Mouse (Mus musculus): Measurements from ENCODE around the gene Cgn. TPM values are rescaled to one million over a fixed set of nuclear protein-coding genes. Genes with fewer than 3 reads are reported as not detected.

Cgn gene
- polyA plus RNA-seq (2014; fragmentation: Nextera tagmentation; extraction: Ambion mirVana) = 5.6 and 5.7 TPM in 2 replicates

DNA sequence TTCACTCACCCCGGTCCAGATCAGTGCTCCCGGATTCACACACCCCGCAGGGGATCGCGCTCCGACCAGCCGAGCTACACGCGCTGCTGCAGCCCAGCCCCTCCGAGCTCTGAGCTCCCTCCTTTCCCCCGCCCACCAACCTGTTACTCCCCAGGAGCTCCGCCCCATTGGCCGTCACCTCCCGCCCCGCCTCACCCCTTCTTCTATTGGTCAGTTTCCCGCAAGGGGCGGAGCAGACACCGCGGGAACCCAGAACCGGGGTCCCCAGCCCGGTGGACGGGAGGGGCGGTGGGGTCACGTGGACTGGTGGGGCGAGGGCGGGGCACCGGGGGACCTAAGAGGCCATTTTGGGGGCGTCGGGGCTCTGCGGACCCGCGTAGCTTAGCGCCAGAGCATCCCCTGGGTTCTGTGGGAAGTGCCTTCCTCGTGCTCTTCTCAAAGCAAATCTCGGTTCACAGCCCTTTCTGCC lies at the start of gene Cgn:
Cgn (minus strand) TSS at position 126 of the 469 bp plus-strand sequence.
- Histone ChIP-seq H3K4me2 (ENCODE audit: low read depth, low read length, severe bottlenecking) (peak within 1 kb of the TSS; percentile 94), H3K36me3 (ENCODE audit: control insufficient read depth, insufficient read depth, low read length) (no peaks in the 10 kb centered on the region), H3K9me3 (ENCODE audit: control insufficient read depth, low read length) (no peaks in the 10 kb centered on the region), H3K4me3 (ENCODE audit: low read depth, low read length) (peak within 1 kb of the TSS; percentile 53), H3K9ac (ENCODE audit: low read length) (peak within 1 kb of the TSS; percentile 76), H3K27ac (ENCODE audit: low read depth, low read length) (no peak within 1 kb of the TSS), H3K27me3 (ENCODE audit: control insufficient read depth, insufficient read depth, low read length) (no peaks in the 10 kb centered on the region), H3K4me1 (replicated peaks; ENCODE audit: control insufficient read depth, insufficient read depth, low read length) (no peaks in the 10 kb centered on the region; the same call in 1 of the 2 replicates)
- ATAC-seq (replicated peaks; ENCODE audit: low FRiP score) (peak; percentile 95), DNase-seq (ENCODE audit: low spot score) (peak; percentile 99)
- WGBS = 0% methylated on average over 35 of the region's 35 CpGs

DNA sequence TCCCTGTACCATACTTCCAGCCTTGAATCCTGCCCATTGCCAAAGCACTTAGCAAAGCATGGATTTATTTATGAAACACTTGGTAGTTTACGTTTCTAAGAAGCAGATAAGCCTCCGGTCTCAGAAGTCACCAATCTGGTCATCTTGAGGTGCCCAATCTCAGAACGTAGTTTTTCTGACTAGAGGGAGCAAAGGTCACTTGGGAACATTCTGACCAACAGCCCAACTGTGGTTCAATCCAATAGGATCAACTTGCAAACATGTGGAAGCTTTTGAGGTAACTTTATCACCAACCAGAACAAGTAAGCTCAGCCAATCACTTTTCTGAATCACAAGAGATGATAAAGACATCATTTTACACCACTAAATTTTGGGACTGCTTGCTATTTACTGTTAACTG lies 49.1 kb upstream of the Cgn start:
- ATAC-seq (replicated peaks; ENCODE audit: low FRiP score) (no peak), DNase-seq (ENCODE audit: low spot score) (no peak)
- no peaks in the 10 kb centered on the region for H3K9me3 ChIP-seq (ENCODE audit: control insufficient read depth, low read length)
- H3K36me3 ChIP-seq (ENCODE audit: control insufficient read depth, insufficient read depth, low read length) = no peaks in the 10 kb centered on the region
- H3K4me2 ChIP-seq (ENCODE audit: low read depth, low read length, severe bottlenecking) = no peak overlapping the region
- no peak overlapping the region for H3K27ac ChIP-seq (ENCODE audit: low read depth, low read length)
- H3K4me3 ChIP-seq (ENCODE audit: low read depth, low read length) = no peak overlapping the region
- H3K9ac ChIP-seq (ENCODE audit: low read length) = no peak overlapping the region
- H3K4me1 ChIP-seq (replicated peaks; ENCODE audit: control insufficient read depth, insufficient read depth, low read length) = peaks cover 2% of the 10 kb centered on the region; the same call in 1 of the 2 replicates
- no peaks in the 10 kb centered on the region for H3K27me3 ChIP-seq (ENCODE audit: control insufficient read depth, insufficient read depth, low read length)
- WGBS = 84% methylated on average over 3 of the region's 3 CpGs

DNA sequence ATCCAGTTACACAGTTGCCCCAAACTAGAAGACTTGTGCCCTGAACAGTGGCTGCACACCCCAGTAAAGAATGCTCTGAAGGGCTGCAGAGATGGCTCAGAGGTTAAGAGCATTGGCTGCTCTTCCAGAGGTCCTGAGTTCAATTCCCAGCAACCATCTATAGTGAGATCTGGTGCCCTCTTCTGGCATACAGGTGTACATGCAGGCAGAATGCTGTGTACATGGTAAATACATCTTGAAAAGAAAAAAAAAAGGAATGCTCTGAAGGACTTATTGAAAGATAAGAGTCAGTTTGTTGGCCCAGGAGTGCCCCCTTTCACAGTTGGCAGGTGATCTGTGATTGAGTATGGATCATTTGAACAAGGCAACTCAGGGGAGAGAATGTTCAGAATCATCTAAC lies 47.1 kb upstream of the Cgn start:
- Histone ChIP-seq H3K27ac (ENCODE audit: low read depth, low read length) (no peak overlapping the region), H3K9ac (ENCODE audit: low read length) (no peak overlapping the region), H3K36me3 (ENCODE audit: control insufficient read depth, insufficient read depth, low read length) (no peaks in the 10 kb centered on the region), H3K4me2 (ENCODE audit: low read depth, low read length, severe bottlenecking) (no peak overlapping the region), H3K4me1 (replicated peaks; ENCODE audit: control insufficient read depth, insufficient read depth, low read length) (no peaks in the 10 kb centered on the region), H3K27me3 (ENCODE audit: control insufficient read depth, insufficient read depth, low read length) (no peaks in the 10 kb centered on the region), H3K9me3 (ENCODE audit: control insufficient read depth, low read length) (no peaks in the 10 kb centered on the region), H3K4me3 (ENCODE audit: low read depth, low read length) (no peak overlapping the region)
- ATAC-seq (replicated peaks; ENCODE audit: low FRiP score) (no peak), DNase-seq (ENCODE audit: low spot score) (no peak)

DNA sequence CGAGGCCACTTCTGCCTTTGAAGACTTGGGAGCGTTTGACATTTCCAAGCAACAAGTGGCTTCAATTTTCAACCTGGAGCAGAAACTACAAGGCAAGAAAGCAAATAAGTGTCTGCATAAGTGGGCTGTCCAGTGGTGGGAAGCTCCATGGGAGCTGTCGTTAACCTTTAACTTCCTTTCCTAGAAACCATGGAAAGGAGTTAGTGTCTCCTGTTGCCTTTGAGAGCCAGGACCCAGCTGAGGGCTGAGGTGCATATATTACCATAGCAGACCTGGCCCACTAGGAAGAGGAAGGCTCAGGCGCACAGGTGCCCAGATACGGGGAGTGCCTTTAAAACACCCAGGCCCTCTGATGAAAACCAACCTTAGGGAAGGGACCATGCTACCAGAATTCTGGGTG lies 46.4 kb upstream of the Cgn start:
- no peak overlapping the region for H3K9ac ChIP-seq (ENCODE audit: low read length)
- WGBS = 76% methylated on average over 5 of the region's 5 CpGs
- H3K4me2 ChIP-seq (ENCODE audit: low read depth, low read length, severe bottlenecking) = no peak overlapping the region
- H3K4me3 ChIP-seq (ENCODE audit: low read depth, low read length) = no peak overlapping the region
- DNase-seq (ENCODE audit: low spot score) (no peak), ATAC-seq (replicated peaks; ENCODE audit: low FRiP score) (no peak)
- no peaks in the 10 kb centered on the region for H3K4me1 ChIP-seq (replicated peaks; ENCODE audit: control insufficient read depth, insufficient read depth, low read length)
- H3K36me3 ChIP-seq (ENCODE audit: control insufficient read depth, insufficient read depth, low read length) = no peaks in the 10 kb centered on the region
- H3K9me3 ChIP-seq (ENCODE audit: control insufficient read depth, low read length) = no peaks in the 10 kb centered on the region
- H3K27me3 ChIP-seq (ENCODE audit: control insufficient read depth, insufficient read depth, low read length) = no peaks in the 10 kb centered on the region
- no peak overlapping the region for H3K27ac ChIP-seq (ENCODE audit: low read depth, low read length)

DNA sequence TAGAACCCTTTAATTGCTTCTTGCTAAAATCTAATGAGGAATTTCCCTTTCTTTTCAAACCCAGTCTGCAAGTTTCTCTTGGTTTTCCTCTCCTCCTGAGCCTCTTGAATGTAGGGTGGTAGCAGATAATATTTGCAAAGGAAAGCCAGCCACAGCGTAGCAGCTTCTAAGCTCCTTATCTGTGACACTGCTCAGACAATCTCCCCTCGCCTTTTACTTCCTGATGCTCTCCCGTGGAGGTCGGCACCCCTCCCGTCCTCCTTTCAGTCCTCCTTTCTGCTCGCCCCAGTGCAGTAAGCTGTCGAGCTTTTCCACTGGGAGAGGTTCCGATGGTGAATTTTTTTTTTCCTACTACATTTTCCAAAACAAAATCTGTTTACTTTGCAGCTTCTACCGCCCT lies 45.8 kb upstream of the Cgn start:
- Histone ChIP-seq H3K4me2 (ENCODE audit: low read depth, low read length, severe bottlenecking) (no peak overlapping the region), H3K4me3 (ENCODE audit: low read depth, low read length) (no peak overlapping the region), H3K9me3 (ENCODE audit: control insufficient read depth, low read length) (no peaks in the 10 kb centered on the region), H3K4me1 (replicated peaks; ENCODE audit: control insufficient read depth, insufficient read depth, low read length) (no peaks in the 10 kb centered on the region), H3K36me3 (ENCODE audit: control insufficient read depth, insufficient read depth, low read length) (no peaks in the 10 kb centered on the region), H3K27ac (ENCODE audit: low read depth, low read length) (no peak overlapping the region), H3K9ac (ENCODE audit: low read length) (no peak overlapping the region), H3K27me3 (ENCODE audit: control insufficient read depth, insufficient read depth, low read length) (no peaks in the 10 kb centered on the region)
- ATAC-seq (replicated peaks; ENCODE audit: low FRiP score) = no peak
- 23% methylated on average over 9 of the region's 9 CpGs for WGBS
- DNase-seq (ENCODE audit: low spot score) = no peak

DNA sequence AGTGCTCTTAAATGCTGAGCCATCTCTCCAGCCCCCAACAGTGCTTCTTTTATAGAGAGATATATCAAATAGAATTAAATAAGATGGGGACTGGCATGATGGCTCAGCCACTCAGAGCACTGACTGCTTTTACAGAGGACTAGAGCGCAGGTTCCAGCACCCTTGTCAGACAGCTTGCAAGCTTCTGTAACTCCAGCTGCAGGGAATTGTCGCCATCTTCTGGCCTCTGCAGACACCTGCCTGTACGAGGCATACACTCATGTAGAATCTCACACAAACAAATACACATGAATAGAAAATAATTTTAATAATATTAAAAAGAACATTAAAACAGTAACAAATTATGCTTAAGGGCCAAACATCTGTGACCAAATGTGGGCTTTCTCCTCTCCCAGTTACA lies 37.8 kb upstream of the Cgn start:
- Histone ChIP-seq H3K4me1 (replicated peaks; ENCODE audit: control insufficient read depth, insufficient read depth, low read length) (no peaks in the 10 kb centered on the region; the same call in 1 of the 2 replicates), H3K9me3 (ENCODE audit: control insufficient read depth, low read length) (no peaks in the 10 kb centered on the region), H3K27ac (ENCODE audit: low read depth, low read length) (no peak overlapping the region), H3K27me3 (ENCODE audit: control insufficient read depth, insufficient read depth, low read length) (no peaks in the 10 kb centered on the region), H3K36me3 (ENCODE audit: control insufficient read depth, insufficient read depth, low read length) (no peaks in the 10 kb centered on the region), H3K4me2 (ENCODE audit: low read depth, low read length, severe bottlenecking) (no peak overlapping the region), H3K4me3 (ENCODE audit: low read depth, low read length) (no peak overlapping the region), H3K9ac (ENCODE audit: low read length) (no peak overlapping the region)
- DNase-seq (ENCODE audit: low spot score) = no peak
- ATAC-seq (replicated peaks; ENCODE audit: low FRiP score) = no peak
- WGBS = 76% methylated on average over 3 of the region's 3 CpGs

DNA sequence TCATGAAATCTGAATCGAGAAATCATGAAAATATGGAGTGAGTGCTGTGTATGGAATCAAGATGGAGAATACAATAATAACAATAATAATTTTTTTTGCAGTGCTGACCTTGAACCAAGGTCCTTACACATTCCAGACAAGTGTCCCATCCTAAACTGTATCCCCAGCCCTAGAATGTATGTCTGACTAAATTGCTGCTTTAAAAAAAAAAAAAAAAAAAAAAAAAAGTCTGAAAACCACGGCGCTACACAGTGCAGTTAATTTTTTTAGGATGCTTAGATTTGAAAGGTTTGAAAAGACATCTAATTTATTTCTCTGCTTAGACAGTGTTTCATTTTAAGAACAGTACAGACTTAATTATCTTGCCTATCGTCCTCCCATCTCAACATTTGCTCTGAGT lies 35.8 kb upstream of the Cgn start:
- Histone ChIP-seq H3K4me2 (ENCODE audit: low read depth, low read length, severe bottlenecking) (peak overlapping the region; percentile 72), H3K4me1 (replicated peaks; ENCODE audit: control insufficient read depth, insufficient read depth, low read length) (no peaks in the 10 kb centered on the region; the same call in 1 of the 2 replicates), H3K9me3 (ENCODE audit: control insufficient read depth, low read length) (no peaks in the 10 kb centered on the region), H3K9ac (ENCODE audit: low read length) (peak overlapping the region; percentile 87; the same call in 1 of the 2 replicates), H3K36me3 (ENCODE audit: control insufficient read depth, insufficient read depth, low read length) (no peaks in the 10 kb centered on the region), H3K4me3 (ENCODE audit: low read depth, low read length) (peak overlapping the region; percentile 50), H3K27ac (ENCODE audit: low read depth, low read length) (no peak overlapping the region), H3K27me3 (ENCODE audit: control insufficient read depth, insufficient read depth, low read length) (no peaks in the 10 kb centered on the region)
- DNase-seq (ENCODE audit: low spot score) (no peak), ATAC-seq (replicated peaks; ENCODE audit: low FRiP score) (no peak)
- WGBS = 87% methylated on average over 4 of the region's 4 CpGs

DNA sequence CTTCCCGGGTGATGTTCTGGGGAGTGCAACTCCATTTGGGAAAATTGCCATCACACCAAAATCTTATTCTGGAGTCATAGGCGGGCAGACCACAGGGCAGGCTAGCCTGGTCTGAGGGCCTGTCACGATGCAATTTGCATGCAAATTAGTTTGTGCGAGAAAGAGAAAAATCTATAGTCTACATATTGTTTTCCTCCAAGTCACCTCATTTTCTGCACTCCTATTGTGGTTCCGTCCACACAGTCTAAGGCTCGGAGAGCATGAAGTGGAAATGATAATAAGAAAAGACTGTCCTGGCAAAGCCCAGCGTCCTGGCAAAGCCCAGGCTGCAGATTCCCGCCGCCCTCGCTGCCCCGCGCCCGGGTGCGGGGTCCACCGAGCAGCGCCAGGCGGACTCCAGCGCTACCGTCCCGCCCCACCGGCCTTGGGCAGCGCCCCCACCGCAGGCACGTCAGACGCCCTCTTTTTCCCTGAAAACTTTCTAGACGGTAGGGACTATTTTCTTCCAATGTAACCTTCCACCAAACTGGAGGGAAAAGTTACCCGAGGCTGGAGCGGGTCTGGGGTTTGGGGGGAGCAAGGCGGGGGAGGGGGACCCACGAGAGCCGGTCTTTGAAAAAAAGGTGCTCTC lies 34.8 kb upstream of the Cgn start:
- WGBS = 2% methylated on average over 31 of the region's 31 CpGs
- Histone ChIP-seq H3K9ac (ENCODE audit: low read length) (peak overlapping the region; percentile 87), H3K4me3 (ENCODE audit: low read depth, low read length) (peak overlapping the region; percentile 50), H3K27me3 (ENCODE audit: control insufficient read depth, insufficient read depth, low read length) (no peaks in the 10 kb centered on the region), H3K9me3 (ENCODE audit: control insufficient read depth, low read length) (no peaks in the 10 kb centered on the region), H3K4me1 (replicated peaks; ENCODE audit: control insufficient read depth, insufficient read depth, low read length) (no peaks in the 10 kb centered on the region; the same call in 1 of the 2 replicates), H3K27ac (ENCODE audit: low read depth, low read length) (peak overlapping the region; percentile 79), H3K4me2 (ENCODE audit: low read depth, low read length, severe bottlenecking) (peak overlapping the region; percentile 72), H3K36me3 (ENCODE audit: control insufficient read depth, insufficient read depth, low read length) (no peaks in the 10 kb centered on the region)
- DNase-seq (ENCODE audit: low spot score) = peak; percentile 83
- peak; percentile 82 for ATAC-seq (replicated peaks; ENCODE audit: low FRiP score)
